Mouse (Mus musculus) adipocyte (in vitro differentiated cells): Measurements from ENCODE around the gene Ksr2.

Experiments
- DNase-seq: peaks from one replicate; pipeline ENCODE4 v3.0.0-alpha.2; 2016; ENCODE audit warnings: low spot score

The Ksr2 gene

DNA sequence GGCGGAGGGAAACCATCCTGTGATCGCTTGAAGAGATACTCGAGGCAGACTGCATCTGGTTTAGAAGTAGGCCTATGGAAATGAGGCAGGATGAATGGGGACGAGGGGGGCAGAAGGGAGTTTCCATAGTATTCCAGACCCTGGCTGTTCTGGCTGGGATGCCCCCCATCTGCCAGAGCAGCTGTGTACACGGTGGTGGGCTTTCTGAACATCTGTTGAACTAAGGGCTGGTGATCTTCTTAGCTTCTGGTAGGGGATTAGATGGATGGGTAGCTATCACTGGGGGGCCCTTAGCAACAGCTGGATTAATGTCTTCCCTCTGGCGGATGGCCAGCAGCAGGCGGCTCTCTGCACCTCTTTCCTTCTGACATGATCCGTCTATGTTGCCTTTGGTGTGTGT, 276.0 kb downstream of the Ksr2 start:
- no peak for DNase-seq

DNA sequence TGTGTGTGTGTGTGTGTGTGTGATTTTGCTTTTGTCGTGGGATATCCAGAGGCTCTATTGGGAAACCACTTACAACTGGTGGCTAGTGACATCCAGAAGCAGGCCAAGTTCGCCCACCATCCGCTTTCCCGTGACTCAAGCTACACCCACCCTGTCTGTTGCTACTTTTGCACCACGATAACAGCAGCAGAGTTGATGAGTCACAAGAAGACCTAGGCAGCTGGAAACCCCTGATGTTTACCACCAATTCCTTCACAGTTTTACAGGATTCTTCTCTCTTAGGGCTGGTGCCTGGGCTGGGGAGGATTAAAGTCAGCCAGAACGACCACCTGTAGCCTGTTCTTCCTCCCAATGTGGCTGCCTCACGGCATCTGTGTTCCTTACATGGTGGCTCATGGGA, 277.5 kb downstream of the Ksr2 start:
- no peak for DNase-seq

DNA sequence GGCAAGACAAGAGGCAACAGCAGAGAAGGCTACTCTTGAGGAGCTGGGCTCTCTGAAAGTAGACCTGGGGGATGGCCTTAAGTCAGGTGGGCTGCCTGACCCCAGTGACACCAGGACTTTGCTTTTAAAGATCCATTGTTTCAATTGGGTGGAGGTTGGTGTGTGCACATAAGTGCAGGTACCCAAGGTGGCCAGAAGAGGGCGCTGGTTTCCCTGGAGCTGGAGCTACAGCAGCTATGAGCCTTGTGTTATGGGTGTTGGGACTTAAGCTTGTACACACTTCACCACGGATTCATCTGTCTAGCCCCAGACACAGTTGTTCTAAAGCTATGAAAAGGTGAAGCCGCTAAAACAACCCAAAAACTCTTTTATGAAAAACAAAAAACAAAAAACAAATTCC, 279.8 kb downstream of the Ksr2 start:
- DNase-seq, result no peak

DNA sequence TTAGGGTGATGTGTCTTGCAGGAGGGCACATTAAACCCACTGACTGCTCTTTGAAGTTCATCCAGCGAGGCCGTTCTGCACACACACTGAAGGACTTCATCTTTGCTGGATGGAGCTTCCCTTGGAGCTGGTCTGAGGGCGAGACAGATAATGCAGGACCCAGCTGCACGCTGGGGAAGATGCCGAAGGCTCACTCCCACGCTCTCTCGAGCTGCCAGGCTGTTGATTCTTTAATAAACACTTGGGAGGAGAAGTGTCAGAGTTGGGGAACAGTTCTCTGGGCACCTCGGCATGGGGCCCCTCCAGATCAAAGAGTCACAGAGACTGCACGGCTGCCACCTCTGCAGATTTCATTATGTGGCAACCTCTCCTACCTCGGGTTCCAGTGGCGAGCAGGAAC, 280.8 kb downstream of the Ksr2 start:
- no peak for DNase-seq

DNA sequence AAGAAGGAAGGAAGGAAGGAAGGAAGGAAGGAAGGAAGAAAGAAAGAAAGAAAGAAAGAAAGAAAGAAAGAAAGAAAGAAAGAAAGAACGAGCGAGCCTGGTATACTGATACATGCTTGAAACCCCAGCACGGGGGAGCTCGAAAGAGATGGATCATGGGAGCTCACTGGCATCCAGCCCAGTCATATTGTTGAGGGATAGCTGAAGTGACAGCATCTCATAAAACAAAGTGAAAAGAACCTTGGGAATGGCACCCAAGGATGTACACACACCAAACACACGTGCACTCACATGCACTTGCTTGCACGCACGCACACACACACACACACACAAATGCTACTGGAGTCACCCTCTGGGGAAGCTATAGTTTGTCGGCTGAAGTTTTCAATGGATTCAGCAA, 282.6 kb downstream of the Ksr2 start:
- DNase-seq, result no peak

DNA sequence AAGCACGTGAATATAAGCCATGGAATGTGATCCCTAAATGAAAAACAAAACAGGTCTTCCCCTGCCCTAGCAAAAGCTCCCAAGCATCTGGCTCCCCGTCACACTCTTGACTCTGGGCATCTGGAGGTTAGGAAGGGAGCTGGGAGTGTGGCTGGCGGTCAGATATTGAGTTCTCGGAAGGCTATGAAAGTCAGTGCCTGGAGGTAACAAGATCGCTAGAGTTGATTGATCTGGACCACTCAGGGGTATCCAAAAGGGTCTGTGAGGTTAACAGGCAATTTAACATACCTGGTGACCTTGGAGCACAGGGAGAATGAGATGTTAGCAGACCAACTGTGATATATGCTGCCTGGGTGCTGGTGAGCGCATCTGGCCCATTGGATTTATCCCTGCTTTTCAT, 283.8 kb downstream of the Ksr2 start:
- no peak for DNase-seq

DNA sequence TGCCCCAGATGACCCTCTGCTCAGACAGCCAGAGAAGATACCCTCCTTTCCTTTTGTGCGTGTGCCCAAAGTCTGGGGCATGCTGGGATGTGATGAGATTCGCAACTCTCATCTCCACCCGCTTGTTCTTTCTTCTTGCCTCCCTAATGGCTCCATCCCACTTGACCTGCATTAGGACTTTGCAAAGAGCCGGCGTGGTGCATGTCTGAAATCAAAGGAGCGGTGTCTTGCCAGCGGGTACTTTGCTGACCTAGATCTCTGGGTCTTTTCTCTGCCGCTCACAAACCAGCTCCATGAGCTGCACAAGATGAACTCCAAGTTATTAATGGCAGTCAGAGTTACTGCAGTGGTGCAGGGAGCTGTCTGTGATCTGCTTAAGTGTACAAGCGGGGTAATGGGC, 290.6 kb downstream of the Ksr2 start:
- no peak for DNase-seq

DNA sequence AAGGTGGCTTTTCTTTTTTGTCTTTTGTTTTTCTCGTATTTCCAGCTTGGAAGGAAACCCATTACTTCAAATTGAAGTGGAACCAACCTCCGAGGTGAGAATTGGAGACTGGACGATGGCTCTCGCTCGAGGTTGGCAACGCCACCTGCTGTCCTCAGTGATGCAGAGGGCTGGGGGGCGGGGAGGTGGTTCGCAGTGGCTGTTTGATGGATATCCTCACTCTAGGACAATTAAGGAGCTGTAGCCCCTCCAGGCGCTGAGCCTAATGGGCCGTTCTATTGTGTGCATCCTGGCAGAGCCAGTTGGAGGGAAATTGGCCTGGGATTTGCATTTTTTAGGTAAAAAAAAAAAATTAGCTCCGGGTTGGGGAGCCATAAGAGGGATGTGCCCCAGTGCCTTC, 292.8 kb downstream of the Ksr2 start:
- no peak for DNase-seq

DNA sequence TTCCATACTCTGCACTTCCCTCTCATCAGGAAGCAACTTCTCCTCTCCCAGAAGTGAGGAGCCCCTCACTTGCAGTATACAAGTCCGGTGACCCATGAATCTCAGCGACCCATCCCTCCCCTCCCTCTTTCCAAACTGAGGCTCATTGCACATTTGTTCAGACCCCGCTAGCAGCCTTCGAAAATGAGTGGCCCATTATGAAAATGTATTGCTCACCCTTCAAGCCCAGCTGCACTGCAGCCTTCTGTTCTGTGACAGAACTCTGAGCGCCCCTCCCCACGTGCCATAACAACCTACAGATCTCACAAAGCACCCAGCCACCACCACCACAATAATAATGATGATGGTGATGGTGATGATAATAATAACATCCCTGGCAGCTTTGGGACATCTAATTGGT, 295.5 kb downstream of the Ksr2 start:
- DNase-seq, result no peak

DNA sequence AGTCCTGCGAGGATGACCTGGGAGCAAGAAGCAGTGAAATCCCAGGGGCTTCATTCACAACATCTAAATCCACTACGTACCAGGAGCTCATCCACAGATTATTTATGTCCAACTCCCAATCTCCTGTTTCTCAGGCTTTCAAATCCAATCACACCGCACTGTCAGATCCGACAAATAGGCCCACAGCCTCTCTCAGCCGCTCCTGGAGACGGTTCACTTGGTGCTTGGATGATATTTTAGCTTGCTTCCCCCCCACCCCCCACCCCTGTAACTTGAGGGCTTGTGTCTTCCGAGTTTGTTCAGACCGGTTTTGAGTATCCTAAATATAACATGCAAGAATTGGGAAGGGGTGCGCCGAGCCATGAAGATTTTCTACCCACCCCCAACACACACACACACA, 297.8 kb downstream of the Ksr2 start:
- no peak for DNase-seq

DNA sequence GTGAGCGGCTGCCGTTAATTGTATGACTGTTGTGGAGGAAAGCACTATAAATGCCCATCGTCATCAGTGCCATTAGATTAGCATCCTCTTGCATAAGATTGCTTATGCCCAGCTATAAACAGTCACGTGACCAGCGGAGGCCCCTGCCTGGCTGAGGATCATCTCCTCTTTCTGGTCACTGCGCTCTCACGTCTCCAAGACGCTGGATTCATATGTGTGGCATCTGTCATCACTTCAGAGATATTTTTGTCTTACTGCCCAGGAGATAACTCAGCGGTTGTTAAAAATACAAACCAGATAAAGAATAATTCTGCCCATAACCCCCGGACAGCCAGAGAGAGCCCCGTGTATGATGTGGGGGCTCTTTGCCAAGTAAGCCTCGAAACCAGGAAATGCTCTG, 298.4 kb downstream of the Ksr2 start:
- no peak for DNase-seq

DNA sequence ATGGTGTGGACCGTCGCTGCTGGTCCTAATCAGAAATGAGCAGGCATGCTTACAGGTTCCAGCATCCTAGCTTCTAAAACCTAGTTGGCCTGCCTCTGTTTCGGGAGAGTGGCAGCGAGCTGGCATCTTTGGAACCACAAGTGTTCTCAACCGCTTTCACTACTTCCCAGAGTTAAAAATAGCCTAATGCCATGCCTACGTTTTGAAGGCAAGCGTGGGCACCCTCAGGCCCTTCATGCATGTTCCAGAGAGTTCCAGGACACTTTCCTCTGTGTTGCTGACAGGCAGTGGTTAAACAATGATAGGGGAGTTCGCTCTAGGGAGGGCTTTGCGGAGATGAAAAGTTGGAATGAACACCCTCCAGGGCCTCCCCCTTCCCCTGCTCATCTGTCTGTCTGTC, 303.3 kb downstream of the Ksr2 start:
- no peak for DNase-seq

DNA sequence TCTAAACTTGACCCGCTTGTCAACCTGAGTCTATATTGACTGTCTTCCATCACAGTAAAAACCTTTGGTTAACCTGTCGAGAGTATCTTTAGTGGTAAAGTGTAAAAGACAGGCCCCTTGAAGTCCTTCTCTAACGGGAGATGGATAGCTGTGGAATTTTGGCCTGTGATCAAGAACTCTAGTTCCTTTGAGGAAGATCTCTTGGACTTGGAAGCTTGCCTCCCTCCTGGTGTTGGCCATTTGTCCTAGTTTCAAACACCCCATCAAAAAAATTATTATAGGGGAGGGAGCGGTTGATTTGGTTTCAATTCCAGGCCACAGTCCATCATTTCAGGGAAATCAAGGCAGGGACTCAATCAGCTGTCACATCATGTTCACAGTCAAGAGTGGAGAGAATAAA, 309.5 kb downstream of the Ksr2 start:
- no peak for DNase-seq

DNA sequence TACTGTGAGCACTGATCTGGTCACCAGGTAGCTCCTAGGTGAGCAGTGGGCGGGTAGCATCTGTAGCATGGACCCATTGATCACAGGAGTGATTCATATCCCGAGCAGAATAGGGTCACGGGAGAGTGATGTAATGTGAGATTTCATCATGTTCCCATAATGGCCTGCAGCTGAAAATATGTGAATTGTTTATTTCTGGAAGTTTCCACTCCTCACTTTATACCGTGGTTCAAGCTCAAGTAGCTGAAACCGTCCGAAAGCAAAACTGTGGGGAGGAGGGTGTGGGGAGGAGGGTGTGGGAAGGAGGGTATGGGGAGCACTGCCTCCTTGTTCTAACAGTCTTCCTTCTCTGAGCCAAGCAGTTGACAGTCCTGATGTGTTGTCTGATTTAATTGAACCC, 312.7 kb downstream of the Ksr2 start:
- no peak for DNase-seq

DNA sequence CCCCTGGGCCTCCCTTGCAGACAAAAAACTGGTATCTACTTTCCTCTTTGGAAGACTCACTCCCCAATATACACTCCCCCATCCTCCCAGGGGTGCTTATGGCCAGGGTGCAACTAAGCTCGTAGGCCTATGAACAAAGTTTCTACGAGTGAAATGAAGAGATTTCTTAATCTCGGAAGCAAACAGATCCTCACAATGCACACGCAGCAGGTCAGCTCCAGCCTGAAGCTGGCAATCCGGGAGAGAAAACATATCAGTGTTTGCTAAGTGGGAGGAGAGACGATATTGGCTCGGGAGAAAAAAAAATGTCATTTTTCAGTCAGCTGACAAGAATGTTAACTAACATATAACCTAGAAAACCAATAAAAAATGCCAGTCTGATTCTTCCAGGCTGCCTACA, 313.3 kb downstream of the Ksr2 start:
- DNase-seq, result no peak

DNA sequence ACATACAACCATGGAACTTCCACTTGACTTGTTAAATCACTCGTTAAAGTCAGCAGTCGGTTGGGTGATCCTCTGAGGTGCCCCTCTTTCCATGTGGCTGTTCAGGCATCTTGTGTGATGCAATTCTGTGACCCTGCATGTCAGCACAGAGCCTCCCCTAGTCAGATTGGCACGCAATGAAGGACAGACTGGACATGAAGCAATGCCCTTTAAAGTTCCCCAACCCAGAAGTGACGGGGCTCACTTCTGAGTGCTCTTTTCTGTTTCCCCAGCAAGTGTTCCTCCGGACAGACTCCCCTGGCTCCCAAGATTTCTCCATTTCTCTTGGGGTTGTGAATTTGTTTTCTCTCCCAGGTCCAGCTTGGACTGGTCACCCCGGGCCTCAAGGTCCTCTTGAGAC, 317.5 kb downstream of the Ksr2 start:
- no peak for DNase-seq

DNA sequence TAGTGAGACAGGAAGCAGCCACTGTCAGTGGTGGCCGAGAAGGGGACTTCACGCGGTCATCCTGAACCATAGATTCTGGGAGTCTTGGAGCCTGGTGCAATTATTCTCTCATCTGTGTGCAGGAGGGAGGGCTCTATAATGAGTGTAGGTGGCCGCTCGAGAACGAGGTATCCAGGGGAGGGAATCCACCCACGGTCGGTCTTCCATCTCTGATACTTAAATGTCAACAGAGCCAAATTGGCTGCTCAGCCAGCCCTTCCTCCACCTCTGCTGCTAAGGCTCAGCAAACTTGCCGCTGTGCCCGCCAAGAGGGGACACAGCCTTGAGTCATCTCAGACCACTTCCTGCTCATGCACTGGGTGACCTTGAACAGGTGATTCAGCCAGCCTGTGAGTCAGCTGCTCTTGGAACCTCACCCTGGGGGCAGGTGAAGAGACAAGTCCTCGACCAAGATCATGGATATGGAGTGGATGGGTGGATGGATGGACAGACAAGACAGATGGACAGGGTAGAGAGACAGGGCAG, 330.9 kb downstream of the Ksr2 start:
- no peak for DNase-seq

DNA sequence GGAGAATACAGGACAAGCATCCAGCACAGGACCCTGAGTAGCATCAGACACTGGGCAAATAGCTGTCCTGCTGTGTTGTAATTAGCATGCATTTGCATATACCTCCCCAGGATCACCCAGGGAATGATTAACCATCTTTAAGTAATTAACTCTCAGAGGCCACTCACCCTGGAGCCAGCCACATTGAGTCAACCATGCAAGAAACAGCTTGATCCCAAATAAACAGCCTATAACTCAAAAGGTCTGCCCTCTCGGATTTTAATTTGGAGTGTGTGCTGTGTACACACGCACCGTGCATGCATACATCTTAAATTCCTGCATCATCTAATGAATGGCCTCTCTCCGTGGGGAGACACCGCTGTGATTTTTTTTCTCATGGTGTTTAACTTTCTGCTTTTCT, 335.6 kb downstream of the Ksr2 start:
- DNase-seq, result no peak

DNA sequence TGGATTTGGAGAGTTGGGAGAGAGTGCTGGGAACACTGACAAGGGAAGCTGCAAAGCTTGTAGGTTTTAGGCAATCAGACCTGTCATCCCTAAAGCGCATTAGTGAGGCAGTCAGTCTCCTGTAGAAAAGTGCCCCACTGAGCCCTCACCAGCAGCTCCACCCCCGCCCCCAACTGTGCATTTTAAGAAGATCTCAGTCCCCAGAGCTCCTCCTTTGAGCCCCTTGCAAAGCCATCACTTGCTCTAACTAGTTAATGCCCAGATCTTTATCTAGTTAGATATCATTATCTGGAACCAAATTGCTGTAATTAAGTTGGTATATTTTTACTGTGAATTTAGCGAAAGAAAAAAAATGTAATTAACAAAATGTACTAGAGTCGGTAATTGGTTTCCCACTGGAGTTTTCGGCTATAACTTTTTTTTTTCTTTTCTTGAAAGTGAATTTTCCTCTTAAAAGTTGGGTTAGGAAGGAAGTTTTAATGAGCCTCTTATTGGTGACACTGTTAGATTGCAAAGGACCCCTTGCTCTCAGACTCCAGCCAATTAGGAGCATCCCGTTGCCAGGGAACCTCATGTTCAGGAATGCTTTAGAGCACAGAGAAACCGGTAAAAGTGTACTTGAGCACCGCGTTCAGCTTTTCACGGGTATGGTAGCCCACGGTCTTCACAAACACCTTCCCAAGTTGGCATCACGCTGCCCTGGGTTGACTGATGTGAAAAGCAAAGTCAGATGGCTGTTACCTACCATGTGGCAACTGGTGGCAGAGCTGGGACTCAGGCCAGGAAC, 344.1 kb downstream of the Ksr2 start:
- DNase-seq, result no peak

DNA sequence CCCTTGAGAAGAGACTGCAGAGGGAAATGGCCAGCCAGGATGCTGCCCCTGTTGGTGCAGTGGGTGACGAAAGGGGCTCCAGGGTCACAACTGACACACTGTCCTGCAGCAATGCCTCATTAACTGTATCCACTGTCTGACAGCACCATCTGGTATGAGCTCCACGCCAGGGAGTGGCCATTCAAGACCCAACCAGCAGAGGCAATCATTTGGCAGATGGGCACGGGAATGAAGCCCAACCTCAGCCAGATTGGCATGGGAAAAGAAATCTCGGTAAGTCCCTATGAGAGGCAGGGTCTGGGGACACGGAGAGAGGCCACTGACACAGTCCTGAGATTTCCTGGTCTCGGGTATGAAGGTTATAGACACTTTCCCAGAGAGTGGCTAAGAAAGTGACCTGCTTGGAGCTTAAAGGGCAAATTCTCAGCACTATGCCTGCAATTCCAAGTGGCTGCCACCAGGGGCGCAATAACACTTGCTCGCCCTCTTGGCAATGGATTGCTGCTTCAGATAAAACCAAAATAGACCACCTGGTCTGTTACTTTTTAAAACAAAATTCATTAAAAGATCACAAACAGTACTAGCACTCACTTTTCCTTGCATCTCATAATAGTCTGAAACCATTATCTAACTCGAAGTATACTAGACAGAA, 347.5 kb downstream of the Ksr2 start:
- no peak for DNase-seq

DNA sequence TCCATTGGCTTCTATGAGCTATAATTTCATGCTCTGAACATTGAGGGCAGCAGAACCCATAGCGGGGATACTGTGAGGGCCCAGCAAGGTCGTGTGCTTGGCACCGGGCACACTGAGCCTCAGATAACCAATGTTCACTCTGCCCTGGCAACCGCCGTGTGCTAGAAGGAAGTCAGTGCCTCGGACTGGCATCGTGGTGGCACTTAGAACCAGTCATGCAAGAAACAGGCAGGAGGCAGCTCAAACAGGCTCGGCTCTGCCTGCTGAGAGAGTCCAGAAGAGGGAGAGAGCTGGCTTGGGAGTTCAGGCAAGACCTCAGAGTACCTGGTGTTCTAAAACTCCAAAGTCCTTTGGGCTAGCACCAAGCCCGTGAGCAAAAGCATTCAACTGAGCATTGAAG, 350.7 kb downstream of the Ksr2 start:
- DNase-seq, result no peak

DNA sequence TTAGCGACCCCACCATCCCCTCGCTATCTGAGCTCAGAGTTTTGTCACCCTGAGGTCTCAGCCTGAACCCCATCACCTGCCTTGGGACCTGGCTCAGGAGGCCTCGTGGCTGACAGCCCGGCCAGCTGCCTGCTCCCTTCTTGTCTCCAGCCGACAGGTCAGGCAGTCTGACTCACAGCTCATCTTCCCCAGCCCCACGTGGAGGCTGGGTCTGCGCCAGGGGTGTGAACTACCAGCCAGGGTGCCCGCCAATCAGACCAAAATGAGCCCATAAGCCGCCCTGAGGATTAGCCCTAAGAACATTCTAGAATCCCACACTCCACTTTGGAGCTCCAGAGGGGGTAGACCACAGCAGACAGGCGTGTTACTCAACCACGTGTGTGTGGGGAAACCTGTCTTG, 365.4 kb downstream of the Ksr2 start:
- DNase-seq, result no peak

DNA sequence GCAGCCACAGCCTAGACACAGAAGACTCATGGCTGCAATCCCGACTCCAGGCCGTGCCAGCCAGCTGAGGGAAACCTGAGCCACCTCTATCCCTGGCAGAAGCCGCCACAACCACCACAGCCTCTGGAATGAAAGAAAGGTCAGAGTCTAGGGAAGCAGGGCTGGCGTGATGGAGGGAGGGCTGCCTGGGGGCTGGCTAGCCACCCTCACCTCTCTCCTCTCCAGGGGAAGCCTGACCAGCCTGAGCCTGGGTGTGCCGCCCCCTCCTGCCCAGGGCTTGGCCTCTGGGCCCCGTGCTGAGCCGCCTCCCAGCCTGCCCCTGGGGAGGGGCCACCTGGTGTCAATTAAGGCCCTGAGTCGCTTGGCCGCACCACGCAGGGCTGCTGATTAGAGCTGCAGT, 366.9 kb downstream of the Ksr2 start, which contains the start of gene Nos1:
Gene Nos1 (plus strand): TSS at position 352 of the 400 bp plus-strand sequence.
- no peak for DNase-seq

DNA sequence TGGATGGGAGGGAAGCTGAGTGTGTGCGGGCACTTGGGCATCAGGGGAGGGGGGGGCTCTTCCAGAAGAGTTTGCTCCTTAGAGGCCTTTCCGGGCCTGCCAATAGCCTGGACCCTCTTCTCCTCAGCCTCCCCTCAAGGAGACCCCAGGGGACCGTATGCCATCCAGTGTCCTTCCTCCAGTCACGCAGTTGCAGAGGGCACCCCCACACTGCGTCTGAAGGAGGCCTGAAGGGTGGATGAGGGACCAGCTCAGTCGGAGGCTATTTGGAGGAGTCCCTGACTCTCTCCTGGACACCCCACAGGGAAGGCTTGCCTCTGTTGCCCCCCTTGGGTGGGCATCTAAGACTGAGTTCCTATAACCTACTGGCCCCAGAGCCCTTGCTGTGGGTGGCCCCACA, 367.4 kb downstream of the Ksr2 start:
- DNase-seq, result no peak
